In genomic region chr11:115266400-115266778, GRCm38 (mm10) we compare ENCODE assay signal across 10 mouse cellular contexts. TPM values are rescaled to one million over a fixed set of nuclear protein-coding genes. Genes with fewer than 3 reads are reported as not detected.
DNase-seq lines count a peak whose midpoint lies in the region; ATAC-seq lines count a peak whose summit lies in the region.
"Had no signal": no experiment of that assay in that cellular context is flagged by ENCODE, and none has a peak within 500 bp of the region (broad histone marks: within the 10 kb centered on the region; RNA-seq: fewer than 3 reads in every experiment).

No protein-coding gene starts in this region.

- H3K4me3 ChIP-seq in kidney, embryonic 15.5 days (replicated peaks) = peak overlapping the region; percentile 39
- peak overlapping the region; percentile 35 for H3K4me3 ChIP-seq in hindbrain, embryonic 12.5 days
- peak overlapping the region; percentile 33 for H3K4me3 ChIP-seq in midbrain, embryonic 15.5 days

- WGBS in kidney, embryonic 15.5 days = 2% methylated on average over 22 of the region's 22 CpGs
- WGBS in hindbrain, embryonic 12.5 days = 2% methylated on average over 22 of the region's 22 CpGs
- WGBS in midbrain, embryonic 15.5 days = under 1% methylated on average over 22 of the region's 22 CpGs

- no peaks in the 10 kb centered on the region for H3K9me3 ChIP-seq in kidney, embryonic 15.5 days (replicated peaks)
- no peaks in the 10 kb centered on the region for H3K9me3 ChIP-seq in hindbrain, embryonic 12.5 days (replicated peaks)
- H3K9me3 ChIP-seq in midbrain, embryonic 15.5 days = no peaks in the 10 kb centered on the region

- H3K4me1 ChIP-seq in kidney, embryonic 15.5 days = peaks cover 32% of the 10 kb centered on the region
- H3K4me1 ChIP-seq in hindbrain, embryonic 12.5 days = peaks cover 32% of the 10 kb centered on the region
- peaks cover 29% of the 10 kb centered on the region for H3K4me1 ChIP-seq in midbrain, embryonic 15.5 days

- peaks cover 11% of the 10 kb centered on the region; the same call in 1 of the 2 replicates for H3K36me3 ChIP-seq in kidney, embryonic 15.5 days
- H3K36me3 ChIP-seq in hindbrain, embryonic 12.5 days = peaks cover 15% of the 10 kb centered on the region; the same call in 1 of the 2 replicates
- 0 out of 2 replicates have a peak, but pooled peaks cover 7% of the 10 kb centered on the region for H3K36me3 ChIP-seq in midbrain, embryonic 15.5 days (replicated peaks)

- intact Hi-C loops in left cerebral cortex, postnatal 36 days (cut with DNase I) = no loop called here

- no peak for ATAC-seq in kidney, embryonic 15.5 days (replicated peaks; ENCODE audit: low FRiP score)
- ATAC-seq in hindbrain, embryonic 12.5 days (ENCODE audit: low FRiP score) = no peak
- ATAC-seq in midbrain, embryonic 15.5 days (replicated peaks) = no peak
- ATAC-seq: Patski had no signal

- no peak overlapping the region for H3K27ac ChIP-seq in kidney, embryonic 15.5 days
- no peak overlapping the region for H3K27ac ChIP-seq in hindbrain, embryonic 12.5 days
- H3K27ac ChIP-seq in midbrain, embryonic 15.5 days = no peak overlapping the region

- DNase-seq in kidney, adult 18-20 months = no peak
- DNase-seq in cerebellum, adult 9-10 months = peak; percentile 83
- DNase-seq in layer of hippocampus, adult 18-20 months (ENCODE audit: low spot score in 2 of 2) = no peak
- no peak for DNase-seq in lung, postnatal 25 days (ENCODE audit: low spot score)
- DNase-seq in left cerebral cortex, postnatal 36 days (ENCODE audit: low spot score in 2 of 2) = no peak

- peak overlapping the region; percentile 68 for H3K4me2 ChIP-seq in kidney, embryonic 15.5 days
- peak overlapping the region; percentile 60 for H3K4me2 ChIP-seq in hindbrain, embryonic 12.5 days (replicated peaks)
- H3K4me2 ChIP-seq in midbrain, embryonic 15.5 days = peak overlapping the region; percentile 58

- H3K27me3 ChIP-seq in kidney, embryonic 15.5 days = peaks cover 84% of the 10 kb centered on the region
- H3K27me3 ChIP-seq in hindbrain, embryonic 12.5 days = peaks cover 85% of the 10 kb centered on the region
- H3K27me3 ChIP-seq in midbrain, embryonic 15.5 days (replicated peaks) = peaks cover 70% of the 10 kb centered on the region

- H3K9ac ChIP-seq in kidney, embryonic 15.5 days = no peak overlapping the region
- peak overlapping the region; percentile 55; the same call in 1 of the 2 replicates for H3K9ac ChIP-seq in hindbrain, embryonic 12.5 days
- no peak overlapping the region for H3K9ac ChIP-seq in midbrain, embryonic 15.5 days

RNA-seq across cellular contexts. Expression of gene Grin2c, which starts 0.7 kb away (rescaled TPM):
- polyA plus RNA-seq in kidney, embryonic 15.5 days (2015; fragmentation: Nextera tagmentation; extraction: Ambion mirVana) = not detected in 2 replicates
- polyA plus RNA-seq in hindbrain, embryonic 12.5 days (2016; fragmentation: Nextera tagmentation; extraction: Ambion mirVana) = 0.21 and 0.57 TPM in 2 replicates
- 0.21 and 0.26 TPM in 2 replicates for polyA plus RNA-seq in midbrain, embryonic 15.5 days (2015; fragmentation: Nextera tagmentation; extraction: Ambion mirVana)
- total RNA-seq in layer of hippocampus, adult 18-20 months (2021) = 10 to 100 TPM; 43.3 to 44.8 TPM
- 10 to 100 TPM; 38.6 to 42.5 TPM for total RNA-seq in left cerebral cortex, postnatal 36 days (2021)
- polyA plus RNA-seq: gonadal fat pad, adult 2 months; Patski had no signal

RNA-seq across cellular contexts. Expression of gene Fdxr, which starts 10.5 kb away (rescaled TPM):
- 15.4 and 20.8 TPM in 2 replicates for polyA plus RNA-seq in kidney, embryonic 15.5 days (2015; fragmentation: Nextera tagmentation; extraction: Ambion mirVana)
- 15.4 and 18.0 TPM in 2 replicates for polyA plus RNA-seq in hindbrain, embryonic 12.5 days (2016; fragmentation: Nextera tagmentation; extraction: Ambion mirVana)
- 21.5 and 22.1 TPM in 2 replicates for polyA plus RNA-seq in midbrain, embryonic 15.5 days (2015; fragmentation: Nextera tagmentation; extraction: Ambion mirVana)
- total RNA-seq in layer of hippocampus, adult 18-20 months (2021) = 10 to 100 TPM; 19.0 to 19.9 TPM
- total RNA-seq in left cerebral cortex, postnatal 36 days (2021) = 10 to 100 TPM; 14.2 to 22.5 TPM

RNA-seq across cellular contexts. Expression of gene Fads6, which starts 31.1 kb away (rescaled TPM):
- polyA plus RNA-seq in kidney, embryonic 15.5 days (2015; fragmentation: Nextera tagmentation; extraction: Ambion mirVana) = 0.49 and 0.55 TPM in 2 replicates
- 0.13 and 0.25 TPM in 2 replicates for polyA plus RNA-seq in hindbrain, embryonic 12.5 days (2016; fragmentation: Nextera tagmentation; extraction: Ambion mirVana)
- polyA plus RNA-seq in midbrain, embryonic 15.5 days (2015; fragmentation: Nextera tagmentation; extraction: Ambion mirVana) = 0.96 and 1.0 TPM in 2 replicates
- 10 to 100 TPM; 16.7 to 17.3 TPM for total RNA-seq in layer of hippocampus, adult 18-20 months (2021)
- total RNA-seq in left cerebral cortex, postnatal 36 days (2021) = 10 to 100 TPM; 12.7 to 13.0 TPM

RNA-seq across cellular contexts. Expression of gene Otop2, which starts 40.6 kb away (rescaled TPM):
- 0.06 and 0.09 TPM in 2 replicates for polyA plus RNA-seq in kidney, embryonic 15.5 days (2015; fragmentation: Nextera tagmentation; extraction: Ambion mirVana)
- not detected in 2 replicates for polyA plus RNA-seq in hindbrain, embryonic 12.5 days (2016; fragmentation: Nextera tagmentation; extraction: Ambion mirVana)
- 0.17 TPM in 1 of 2 replicates, not detected in the other for polyA plus RNA-seq in midbrain, embryonic 15.5 days (2015; fragmentation: Nextera tagmentation; extraction: Ambion mirVana)
- total RNA-seq in layer of hippocampus, adult 18-20 months (2021) = 1 to 10 TPM in 1 of 2 experiments, under 1 TPM in 1; 0.20 to 1.0 TPM
- total RNA-seq in left cerebral cortex, postnatal 36 days (2021) = 1 to 10 TPM; 1.1 to 2.1 TPM
- polyA plus RNA-seq: gonadal fat pad, adult 2 months; Patski had no signal

RNA-seq across cellular contexts. Expression of gene Ush1g, which starts 55.5 kb away (rescaled TPM):
- not detected in 2 replicates for polyA plus RNA-seq in kidney, embryonic 15.5 days (2015; fragmentation: Nextera tagmentation; extraction: Ambion mirVana)
- not detected in 2 replicates for polyA plus RNA-seq in hindbrain, embryonic 12.5 days (2016; fragmentation: Nextera tagmentation; extraction: Ambion mirVana)
- polyA plus RNA-seq in midbrain, embryonic 15.5 days (2015; fragmentation: Nextera tagmentation; extraction: Ambion mirVana) = 0.09 and 0.18 TPM in 2 replicates
- total RNA-seq in layer of hippocampus, adult 18-20 months (2021) = under 1 TPM; 0.66 to 0.79 TPM
- total RNA-seq in left cerebral cortex, postnatal 36 days (2021) = under 1 TPM; 0.39 to 0.49 TPM
- polyA plus RNA-seq: gonadal fat pad, adult 2 months had no signal
